Mouse (Mus musculus) megakaryocyte, embryonic 14.5 days (primary cell): ENCODE data around the gene Map3k12.

Source experiments
- FLI1 ChIP-seq: IDR thresholded peaks from 2 replicates; pipeline ENCODE4 v1.6.1; 2012; ENCODE audit warnings: low read length, inconsistent platforms, mixed read lengths
- GATA1 ChIP-seq: IDR thresholded peaks from 3 replicates; pipeline ENCODE4 v1.6.1; 2012; ENCODE audit warnings: mixed read lengths, low read length, inconsistent platforms, borderline replicate concordance

GRCm38 (mm10) chr15:102532106-102532900 lies 15.4 kb upstream of the Map3k12 start:
- no peak for TF ChIP-seq GATA1
- no peak for TF ChIP-seq FLI1
